8 mouse cellular contexts compared by ENCODE assay signal in the genomic region with DNA sequence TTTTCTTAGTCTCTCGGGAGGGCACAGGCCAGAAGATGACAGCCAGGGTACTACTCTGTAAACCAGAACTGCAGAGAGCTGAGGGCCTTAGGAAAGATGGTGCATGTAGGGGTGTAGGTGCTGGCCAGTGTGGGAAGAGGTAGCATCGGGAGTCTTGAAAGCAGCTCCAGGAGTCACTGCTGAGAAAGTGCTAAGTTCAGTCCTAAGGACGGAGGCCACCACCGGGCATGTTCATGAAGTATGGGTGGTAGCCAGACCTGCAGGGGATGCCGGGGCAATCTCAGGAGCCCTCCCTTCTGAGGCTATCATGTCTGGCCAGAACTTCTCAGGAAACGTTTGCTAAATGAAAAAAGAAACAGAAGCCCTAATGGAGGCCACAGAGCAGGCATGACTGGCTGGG. TPM values are rescaled to one million over a fixed set of nuclear protein-coding genes. Genes with fewer than 3 reads are reported as not detected.
A peak's percentile ranks its signal among the peaks of the same experiment; 100 is the strongest.
DNase-seq lines count a peak whose midpoint lies in the region; ATAC-seq and TF ChIP-seq lines count a peak whose summit lies in the region.
"Had no signal": no experiment of that assay in that cellular context is flagged by ENCODE, and none has a peak within 500 bp of the region (broad histone marks: within the 10 kb centered on the region; RNA-seq: fewer than 3 reads in every experiment).

No protein-coding gene starts in this region.

- DNase-seq in kidney, adult 2 months, result peak; percentile 60
- no peak for DNase-seq in kidney, postnatal 14 days
- no peak for DNase-seq in embryonic facial prominence, embryonic 10.5 days (ENCODE audit: low spot score)
- DNase-seq in layer of hippocampus, adult 18-20 months (ENCODE audit: low spot score in 2 of 2), result no peak
- DNase-seq: retina, postnatal 1 day had no signal

- peak overlapping the region; percentile 90 for H3K27ac ChIP-seq in kidney, adult 2 months (ENCODE audit: insufficient read depth, low read depth, low read length)
- H3K27ac ChIP-seq in embryonic facial prominence, embryonic 10.5 days (replicated peaks), result peak overlapping the region; percentile 30; the same call in 1 of the 2 replicates
- no peak overlapping the region; the same call in 1 of the 2 replicates for H3K27ac ChIP-seq in forebrain, embryonic 16.5 days (ENCODE audit: low read length)
- H3K27ac ChIP-seq in midbrain, embryonic 13.5 days, result peak overlapping the region; percentile 8; the same call in 1 of the 2 replicates

- no peak for TF ChIP-seq CTCF in kidney, adult 2 months (conservative IDR thresholded peaks at IDR 0.05; ENCODE audit: insufficient read depth, insufficient read length, low read depth, low read length)

- ATAC-seq in forebrain, embryonic 16.5 days, result no peak
- ATAC-seq in midbrain, embryonic 13.5 days, result no peak
- ATAC-seq in erythroid progenitor cell, adult 5-6 weeks (replicated peaks; ENCODE audit: low FRiP score, poor library complexity, severe bottlenecking), result no peak

- H3K4me1 ChIP-seq in kidney, adult 2 months (ENCODE audit: control insufficient read depth, insufficient read depth, low read length), result peaks cover 46% of the 10 kb centered on the region
- H3K4me1 ChIP-seq in embryonic facial prominence, embryonic 10.5 days, result peaks cover 55% of the 10 kb centered on the region
- H3K4me1 ChIP-seq in forebrain, embryonic 16.5 days (replicated peaks; ENCODE audit: control insufficient read depth, insufficient read depth, low read length), result peaks cover 61% of the 10 kb centered on the region
- H3K4me1 ChIP-seq in midbrain, embryonic 13.5 days (replicated peaks), result peaks cover 83% of the 10 kb centered on the region

- no peaks in the 10 kb centered on the region for H3K27me3 ChIP-seq in kidney, adult 2 months (replicated peaks; ENCODE audit: control insufficient read depth, insufficient read depth, low read length)
- H3K27me3 ChIP-seq in embryonic facial prominence, embryonic 10.5 days (replicated peaks; ENCODE audit: low read depth, poor library complexity, severe bottlenecking), result no peaks in the 10 kb centered on the region
- H3K27me3 ChIP-seq in forebrain, embryonic 16.5 days (replicated peaks; ENCODE audit: control insufficient read depth, insufficient read depth, low read length), result no peaks in the 10 kb centered on the region
- H3K27me3 ChIP-seq in midbrain, embryonic 13.5 days, result no peaks in the 10 kb centered on the region

- peak overlapping the region; percentile 30 for H3K4me2 ChIP-seq in forebrain, embryonic 16.5 days (ENCODE audit: low read length)
- H3K4me2 ChIP-seq in midbrain, embryonic 13.5 days (replicated peaks), result peak overlapping the region; percentile 88

- no peaks in the 10 kb centered on the region for H3K9me3 ChIP-seq in embryonic facial prominence, embryonic 10.5 days
- H3K9me3 ChIP-seq in forebrain, embryonic 16.5 days (ENCODE audit: control insufficient read depth, low read length), result no peaks in the 10 kb centered on the region
- H3K9me3 ChIP-seq in midbrain, embryonic 13.5 days, result no peaks in the 10 kb centered on the region

- H3K4me3 ChIP-seq in kidney, adult 2 months (ENCODE audit: insufficient read depth, low read depth, low read length), result no peak overlapping the region
- H3K4me3 ChIP-seq in embryonic facial prominence, embryonic 10.5 days, result 0 out of 2 replicates have a peak overlapping the region, but pooled peaks have one; percentile 16
- no peak overlapping the region for H3K4me3 ChIP-seq in forebrain, embryonic 16.5 days (replicated peaks; ENCODE audit: low read length)
- H3K4me3 ChIP-seq in midbrain, embryonic 13.5 days (replicated peaks), result 0 out of 2 replicates have a peak overlapping the region, but pooled peaks have one; percentile 1

- H3K36me3 ChIP-seq in kidney, adult 2 months (ENCODE audit: control insufficient read depth, insufficient read depth, low read length), result no peaks in the 10 kb centered on the region
- peaks cover 62% of the 10 kb centered on the region for H3K36me3 ChIP-seq in embryonic facial prominence, embryonic 10.5 days (replicated peaks)
- peaks cover 9% of the 10 kb centered on the region for H3K36me3 ChIP-seq in forebrain, embryonic 16.5 days (ENCODE audit: control insufficient read depth, insufficient read depth)
- peaks cover 36% of the 10 kb centered on the region for H3K36me3 ChIP-seq in midbrain, embryonic 13.5 days

- H3K9ac ChIP-seq in forebrain, embryonic 16.5 days (replicated peaks; ENCODE audit: low read depth, low read length), result no peak overlapping the region
- no peak overlapping the region for H3K9ac ChIP-seq in midbrain, embryonic 13.5 days (replicated peaks)

- WGBS in kidney, adult 2 months, result 36% methylated on average over 6 of the region's 6 CpGs
- WGBS in embryonic facial prominence, embryonic 10.5 days, result 83% methylated on average over 6 of the region's 6 CpGs
- 78% methylated on average over 6 of the region's 6 CpGs for whole genome bisulfite sequencing in forebrain, embryonic 16.5 days
- WGBS in midbrain, embryonic 13.5 days, result 83% methylated on average over 6 of the region's 6 CpGs

- TF ChIP-seq POLR2A in kidney, adult 2 months (IDR thresholded peaks at IDR 0.05; ENCODE audit: low read depth, low read length), result no peak

RNA-seq across cellular contexts. Expression of a gene that starts 3.3 kb away (rescaled TPM):
- 125 and 145 TPM in 2 replicates for polyA plus RNA-seq in kidney, adult 2 months (2012; rRNA removed)
- 97.3 and 115 TPM in 2 replicates for polyA plus RNA-seq in embryonic facial prominence, embryonic 10.5 days (2016; fragmentation: Nextera tagmentation; extraction: Ambion mirVana)
- polyA plus RNA-seq in forebrain, embryonic 16.5 days (2015; fragmentation: Nextera tagmentation; extraction: Ambion mirVana), result 39.6 and 48.1 TPM in 2 replicates
- polyA plus RNA-seq in midbrain, embryonic 13.5 days (2015; fragmentation: Nextera tagmentation; extraction: Ambion mirVana), result 31.5 and 33.5 TPM in 2 replicates
- total RNA-seq in erythroid progenitor cell, adult 5-6 weeks (2015; ENCODE audit: low replicate concordance), result 20.9 and 22.2 TPM in 2 replicates
- 10.0 and 13.1 TPM in 2 replicates for total RNA-seq in erythroid progenitor cell, adult 5-6 weeks (2017; ENCODE audit: low replicate concordance)
- total RNA-seq in layer of hippocampus, adult 18-20 months (2021), result 10 to 100 TPM; 12.4 to 16.0 TPM

RNA-seq across cellular contexts. Expression of a gene that starts 8.5 kb away (rescaled TPM):
- polyA plus RNA-seq in kidney, adult 2 months (2012; rRNA removed), result 67.2 and 71.2 TPM in 2 replicates
- polyA plus RNA-seq in embryonic facial prominence, embryonic 10.5 days (2016; fragmentation: Nextera tagmentation; extraction: Ambion mirVana), result 56.5 and 59.5 TPM in 2 replicates
- 171 and 175 TPM in 2 replicates for polyA plus RNA-seq in forebrain, embryonic 16.5 days (2015; fragmentation: Nextera tagmentation; extraction: Ambion mirVana)
- 133 and 140 TPM in 2 replicates for polyA plus RNA-seq in midbrain, embryonic 13.5 days (2015; fragmentation: Nextera tagmentation; extraction: Ambion mirVana)
- 6.5 and 7.1 TPM in 2 replicates for total RNA-seq in erythroid progenitor cell, adult 5-6 weeks (2015; ENCODE audit: low replicate concordance)
- 7.1 and 13.2 TPM in 2 replicates for total RNA-seq in erythroid progenitor cell, adult 5-6 weeks (2017; ENCODE audit: low replicate concordance)
- 100 to 1,000 TPM; 182 to 191 TPM for total RNA-seq in layer of hippocampus, adult 18-20 months (2021)

Comparison
In these comparisons a context has a peak if more than half of its experiments do, and no peak if none do; other contexts are left out.
1. H3K4me3 ChIP-seq: peak in embryonic facial prominence, embryonic 10.5 days (single experiment) and midbrain, embryonic 13.5 days (single experiment); none in kidney, adult 2 months (single experiment) and forebrain, embryonic 16.5 days (single experiment).